Mouse (Mus musculus) left cerebral cortex, postnatal 10 days (tissue): Measurements from ENCODE around the gene Irf9. TPM values are rescaled to one million over a fixed set of nuclear protein-coding genes. Genes with fewer than 3 reads are reported as not detected.
A peak's percentile ranks its signal among the peaks of the same experiment; 100 is the strongest.

Experiments
- DNase-seq, 2 experiments: peaks; one replicate each; pipeline ENCODE4 v3.0.0; 2021 to 2022; ENCODE audit warnings: low spot score in 2 of 2, mixed read lengths in 1 of 2; ENCODE audit errors: extremely low spot score in 1 of 2
- intact Hi-C: fragments of 180-260 bp; cut with DNase I; formaldehyde crosslinking; loops from one replicate; pipeline ENCODE4 v1.15.1; 2025
- total RNA-seq, 2 experiments: library from RNA; stranded (reverse); gene quantifications; 2 replicates each; pipeline ENCODE4 v1.2.3; 2021

Gene Irf9
- total RNA-seq, 2 experiments from 2014 or later, result 10.0 to 12.5 TPM

- intact Hi-C loops, result no loop called here
- no peak for DNase-seq
Measured at GRCm38 (mm10) chr14:55642679-55643059, 39.3 kb downstream of the Irf9 start.

GRCm38 (mm10) chr14:55643060-55643907 lies 39.9 kb downstream of the Irf9 start, which contains the start of gene Tm9sf1:
TSS of gene Tm9sf1 (minus strand) at chr14:55643806.
- intact Hi-C loops, result no loop called here

DNA sequence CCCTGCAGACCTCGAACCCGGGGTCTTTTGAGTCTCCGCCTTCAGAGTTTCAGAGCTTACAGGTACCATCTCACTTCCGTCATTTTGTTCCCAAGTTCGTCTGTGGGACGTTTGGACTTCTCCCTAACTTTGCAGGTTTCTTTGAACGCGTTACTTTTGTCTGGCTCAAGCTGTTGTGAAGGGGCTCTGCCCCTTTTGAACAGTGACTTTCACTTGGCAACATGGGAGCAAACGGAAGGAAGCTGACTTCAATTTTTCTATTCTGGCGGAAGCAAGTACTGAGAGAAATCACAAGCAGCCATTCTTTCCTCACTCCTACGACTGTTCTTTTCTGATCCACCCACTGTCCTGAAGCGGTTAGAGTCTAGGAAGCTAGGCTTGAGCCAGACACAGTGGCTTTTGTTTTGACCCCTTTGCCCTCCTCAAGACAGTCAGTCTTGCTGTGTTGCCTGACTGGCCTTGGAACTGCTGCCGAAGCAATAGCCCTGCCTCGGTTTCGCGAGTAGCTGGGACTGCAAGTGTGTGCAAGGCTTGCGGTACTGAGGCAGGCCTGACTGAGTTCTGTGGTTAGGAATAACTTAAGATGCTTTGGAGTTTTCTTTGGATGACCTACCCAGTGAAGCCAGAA lies 41.0 kb downstream of the Irf9 start:
- intact Hi-C loops, result no loop called here
- no peak for DNase-seq

More at GRCm38 (mm10) chr14:55643060-55643907, 39.9 kb downstream of the Irf9 start, which contains the start of gene Tm9sf1:
- peak; percentile 66 to 85 for DNase-seq

DNA sequence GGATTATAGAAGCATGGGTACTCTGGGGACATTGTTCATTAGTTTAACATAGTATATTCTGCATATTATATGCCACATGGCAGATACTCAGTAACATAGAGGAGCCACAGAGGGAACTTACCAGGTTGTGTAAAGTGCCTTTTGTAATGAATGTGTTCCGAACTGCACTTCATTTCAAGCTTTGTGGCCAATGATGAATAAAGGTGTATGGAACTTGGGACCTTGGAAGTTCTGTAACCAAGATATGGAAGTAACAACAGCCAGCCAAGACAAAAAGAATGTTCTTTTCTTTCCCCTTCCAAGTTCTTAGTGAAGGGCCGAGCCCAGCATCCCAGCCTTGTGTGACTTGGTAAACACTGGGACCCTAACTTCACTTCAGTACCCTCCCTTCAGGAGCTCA lies 46.5 kb downstream of the Irf9 start, which contains the start of gene Tssk4:
Gene Tssk4, plus strand, starts transcription at position 301 of the 400 bp plus-strand sequence.
- no peak for DNase-seq
- intact Hi-C loops, result no loop called here

DNA sequence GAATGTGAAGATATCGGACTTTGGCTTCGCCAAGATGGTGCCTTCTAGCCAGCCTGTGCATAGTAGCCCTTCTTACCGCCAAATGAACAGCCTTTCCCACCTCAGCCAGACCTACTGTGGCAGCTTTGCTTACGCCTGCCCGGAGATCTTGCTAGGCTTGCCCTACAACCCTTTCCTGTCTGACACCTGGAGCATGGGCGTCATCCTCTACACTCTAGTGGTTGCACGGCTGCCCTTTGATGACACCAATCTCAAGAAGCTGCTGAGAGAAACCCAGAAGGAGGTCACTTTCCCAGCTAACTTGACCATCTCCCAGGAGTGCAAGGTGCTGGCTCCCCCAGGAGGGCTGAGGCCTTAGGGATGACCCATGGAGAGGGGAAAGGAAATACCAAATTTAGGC lies 48.2 kb downstream of the Irf9 start:
- intact Hi-C loops, result no loop called here

GRCm38 (mm10) chr14:55656935-55657334 lies 53.6 kb downstream of the Irf9 start:
- intact Hi-C loops, result no loop called here
- no peak for DNase-seq

More for the DNA sequence above, 48.2 kb downstream of the Irf9 start:
- no peak for DNase-seq

DNA sequence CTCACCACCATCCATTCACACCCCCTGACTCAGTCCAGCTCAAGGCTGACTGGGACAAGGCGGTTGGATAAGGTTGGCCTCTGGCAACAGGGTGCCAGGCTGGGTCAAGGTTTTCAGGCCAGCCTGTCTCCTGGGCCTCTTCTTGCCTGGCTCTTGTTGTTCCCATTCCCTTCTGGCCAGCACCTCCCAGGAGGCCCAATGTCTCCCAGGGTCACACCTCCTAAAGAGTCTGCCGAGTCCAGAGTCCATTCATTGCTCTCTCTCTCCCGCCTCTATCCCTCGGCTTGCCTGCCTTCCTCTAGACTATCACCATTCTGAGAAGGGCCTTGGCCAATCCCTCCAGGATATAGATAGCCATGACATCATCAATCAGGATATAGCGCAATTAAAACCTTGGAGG lies 54.6 kb downstream of the Irf9 start:
- DNase-seq, result no peak
- intact Hi-C loops, result no loop called here

Other genes starting within 250 kb of the Irf9 start
- gene Dhrs4, start 124.8 kb upstream of the Irf9 start, total RNA-seq, result 10 to 100 TPM; 11.6 to 12.9 TPM
- 100 to 1,000 TPM; 105 to 109 TPM for gene Carmil3, start 112.9 kb upstream of the Irf9 start, total RNA-seq
- gene Cpne6, start 93.1 kb upstream of the Irf9 start, total RNA-seq, result 100 to 1,000 TPM; 176 to 200 TPM
- gene Nrl, start 78.6 kb upstream of the Irf9 start, total RNA-seq, result under 1 TPM; 0.18 to 0.49 TPM
- 10 to 100 TPM; 13.3 to 15.5 TPM for gene Pck2, start 63.3 kb upstream of the Irf9 start, total RNA-seq
- 10 to 100 TPM; 66.1 to 68.0 TPM for gene Dcaf11, start 43.6 kb upstream of the Irf9 start, total RNA-seq
- not detected for gene A730061H03Rik, start 43.2 kb upstream of the Irf9 start, total RNA-seq
- not detected for gene Fitm1, start 28.0 kb upstream of the Irf9 start, total RNA-seq
- 10 to 100 TPM; 83.0 to 84.9 TPM for gene Psme1, start 25.4 kb upstream of the Irf9 start, total RNA-seq
- 10 to 100 TPM; 42.7 to 49.1 TPM for gene Emc9, start 18.3 kb upstream of the Irf9 start, total RNA-seq
- 10 to 100 TPM; 56.3 to 67.2 TPM for gene Psme2, start 12.5 kb upstream of the Irf9 start, total RNA-seq
- 10 to 100 TPM; 33.3 to 45.4 TPM for gene Rnf31, start 11.9 kb upstream of the Irf9 start, total RNA-seq
- 1 to 10 TPM; 2.9 to 3.2 TPM for gene Rec8, start 14.5 kb downstream of the Irf9 start, total RNA-seq
- 100 to 1,000 TPM; 141 to 164 TPM for gene Ipo4, start 32.4 kb downstream of the Irf9 start, total RNA-seq
- gene Gm49378, start 34.3 kb downstream of the Irf9 start, total RNA-seq, result 1 to 10 TPM; 3.2 to 5.5 TPM
- gene Tm9sf1, start 40.2 kb downstream of the Irf9 start, total RNA-seq, result 10 to 100 TPM; 43.1 to 45.0 TPM
- under 1 TPM; 0.75 to 0.85 TPM for gene Tssk4, start 46.6 kb downstream of the Irf9 start, total RNA-seq
- 10 to 100 TPM; 43.7 to 48.4 TPM for gene Mdp1, start 56.9 kb downstream of the Irf9 start, total RNA-seq
- 10 to 100 TPM; 27.6 to 27.9 TPM for gene Gmpr2, start 68.4 kb downstream of the Irf9 start, total RNA-seq
- 100 to 1,000 TPM; 355 to 367 TPM for gene Nedd8, start 68.6 kb downstream of the Irf9 start, total RNA-seq
- gene Tinf2, start 78.2 kb downstream of the Irf9 start, total RNA-seq, result 10 to 100 TPM; 13.9 to 16.0 TPM
- under 1 TPM in 1 of 2 experiments, not detected in 1; 0.24 TPM for gene Tgm1, start 110.4 kb downstream of the Irf9 start, total RNA-seq
- 10 to 100 TPM; 46.6 to 48.2 TPM for gene Rabggta, start 118.7 kb downstream of the Irf9 start, total RNA-seq
- 10 to 100 TPM; 93.2 to 94.9 TPM for gene Dhrs1, start 142.1 kb downstream of the Irf9 start, total RNA-seq
- gene Nop9, start 142.1 kb downstream of the Irf9 start, total RNA-seq, result 10 to 100 TPM; 15.8 to 18.5 TPM
- under 1 TPM; 0.49 to 0.84 TPM for gene Cideb, start 154.9 kb downstream of the Irf9 start, total RNA-seq
- under 1 TPM; 0.41 to 0.43 TPM for gene Ltb4r2, start 157.9 kb downstream of the Irf9 start, total RNA-seq
- gene Ltb4r1, start 162.4 kb downstream of the Irf9 start, total RNA-seq, result under 1 TPM; 0.51 to 0.64 TPM
- gene Adcy4, start 180.5 kb downstream of the Irf9 start, total RNA-seq, result 1 to 10 TPM; 3.3 to 4.0 TPM
- gene Ripk3, start 185.3 kb downstream of the Irf9 start, total RNA-seq, result 1 to 10 TPM; 2.0 to 2.6 TPM
- 1 to 10 TPM; 3.9 to 4.1 TPM for gene Nfatc4, start 219.6 kb downstream of the Irf9 start, total RNA-seq